Mouse (Mus musculus) heart, adult 9 months (tissue): ENCODE measurements around the gene 2210010C04Rik.
"Not testable (repeated sequence)": the region's sequence is repeated elsewhere in the genome, so short reads cannot be mapped to it uniquely, and the experiment has no call there.

Source experiments
- DNase-seq, 2 experiments: peaks; one replicate each; pipeline ENCODE4 v3.0.0; 2022; ENCODE audit warnings: low spot score in 2 of 2

Gene 2210010C04Rik

DNA sequence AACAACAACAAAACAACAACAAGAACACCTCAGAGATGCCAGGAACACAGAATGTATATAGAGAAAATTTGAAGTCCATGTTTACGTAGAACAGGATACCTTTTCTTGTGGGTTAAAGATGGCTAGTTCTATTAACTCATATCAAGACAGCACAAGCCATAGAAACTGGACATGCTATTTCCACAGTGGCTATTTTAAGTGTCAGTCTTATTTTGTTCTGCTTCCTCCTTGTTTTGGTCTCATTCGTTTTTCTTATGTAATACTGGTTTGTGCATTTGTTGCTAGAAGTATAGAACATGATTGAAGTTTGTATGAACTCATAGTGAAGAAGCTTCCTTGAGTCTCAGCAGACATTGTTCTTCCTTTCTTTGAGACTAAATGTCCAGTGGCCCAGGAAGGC lies 16.2 kb downstream of the 2210010C04Rik start:
- no peak for DNase-seq

DNA sequence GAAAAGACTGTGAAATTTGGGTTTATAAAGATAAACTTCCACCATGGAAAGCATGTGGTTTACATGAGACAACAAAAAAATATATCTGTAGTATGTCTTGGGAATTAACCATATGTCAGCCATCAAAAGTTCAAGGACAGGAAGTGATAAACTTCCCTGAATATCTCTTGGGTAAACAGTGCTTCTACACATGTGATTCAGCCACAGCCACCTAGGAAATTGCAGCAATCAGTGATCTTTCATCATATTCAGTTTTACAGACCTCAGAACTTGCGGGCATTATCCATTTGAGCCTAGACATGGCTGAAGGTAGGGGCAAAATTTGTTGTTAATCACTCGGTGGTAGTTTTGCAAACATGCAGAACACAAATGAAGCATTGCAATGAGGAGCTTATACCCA lies 16.7 kb downstream of the 2210010C04Rik start:
- DNase-seq, result no peak

DNA sequence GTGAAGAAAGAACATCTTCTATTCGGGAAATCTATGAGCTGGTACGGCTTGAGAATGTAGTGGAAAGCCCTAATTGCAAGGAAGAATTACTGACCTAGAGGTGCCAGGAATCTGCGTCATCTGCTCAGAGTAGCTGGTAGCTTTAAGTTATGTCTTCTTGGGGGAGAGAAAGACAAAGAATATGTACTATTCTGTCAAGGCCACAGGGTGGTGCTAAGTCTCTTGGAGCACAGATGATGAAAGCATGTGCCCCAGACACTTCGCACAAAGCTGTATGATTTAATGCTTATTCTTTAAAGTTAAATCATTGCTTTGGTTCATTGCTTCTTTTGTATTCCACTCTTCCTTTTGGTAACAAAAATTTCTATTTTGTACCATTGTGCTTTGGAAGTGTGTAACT lies 20.2 kb downstream of the 2210010C04Rik start:
- no peak for DNase-seq

DNA sequence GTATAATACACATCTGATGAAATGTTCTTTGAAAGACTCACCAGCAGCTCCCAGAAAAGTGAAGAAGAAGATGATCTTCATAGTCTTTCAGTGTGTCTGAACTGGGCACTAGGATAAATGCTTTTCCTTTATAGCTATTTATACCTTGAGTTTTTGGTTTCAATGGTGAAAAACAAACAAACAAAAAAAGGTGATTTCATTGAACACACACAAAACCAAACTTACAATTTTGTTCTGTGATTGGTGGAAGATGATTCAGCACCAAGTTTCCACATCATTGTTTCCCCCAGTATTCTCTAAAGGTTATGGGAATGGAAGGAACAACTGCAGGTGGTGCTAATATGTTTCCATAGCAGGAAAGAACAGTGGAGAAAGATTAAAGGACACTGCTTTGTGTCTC lies 35.9 kb downstream of the 2210010C04Rik start, which contains the start of gene Gm2663:
Gene Gm2663 (minus strand): TSS at position 101 of the 400 bp plus-strand sequence.
- DNase-seq, result not testable (repeated sequence)
